Mouse (Mus musculus) midbrain, embryonic 12.5 days (tissue): ENCODE measurements at regions not wholly inside any gene's neighbourhood (a gene's known extent, or its start where the extent isn't known, plus 50 kb on each side); places are given as distances from the start of the nearest gene placed in this dataset.
"Not testable (repeated sequence)": the region's sequence is repeated elsewhere in the genome, so short reads cannot be mapped to it uniquely, and the experiment has no call there.

Experiments used
- ATAC-seq: fragments of 200-750 bp; cut with Nextera tagmentation; 2 replicates; pipeline ENCODE4 v1.8.0; 2017; ENCODE audit warnings: low read depth, moderate TSS enrichment, moderate library complexity; ENCODE audit not compliant: low FRiP score
- H3K27ac ChIP-seq: fragments of 300-500 bp; sonication (generic); replicated peaks from 2 replicates; pipeline ENCODE4 v1.5.1; 2016; ENCODE audit warnings: mild to moderate bottlenecking
- H3K27me3 ChIP-seq: fragments of 300-500 bp; sonication (generic); 2 replicates; pipeline ENCODE4 v1.6.1; 2016; ENCODE audit warnings: mild to moderate bottlenecking
- H3K36me3 ChIP-seq: fragments of 300-500 bp; sonication (generic); 2 replicates; pipeline ENCODE4 v1.6.1; 2016
- H3K4me1 ChIP-seq: fragments of 300-500 bp; sonication (generic); 2 replicates; pipeline ENCODE4 v1.6.1; 2016
- H3K4me2 ChIP-seq: fragments of 300-500 bp; sonication (generic); replicated peaks from 2 replicates; pipeline ENCODE4 v1.6.1; 2016; ENCODE audit warnings: mild to moderate bottlenecking, moderate library complexity
- H3K4me3 ChIP-seq: fragments of 300-500 bp; sonication (generic); 2 replicates; pipeline ENCODE4 v1.5.1; 2016; ENCODE audit warnings: mild to moderate bottlenecking
- H3K9ac ChIP-seq: fragments of 300-500 bp; sonication (generic); replicated peaks from 2 replicates; pipeline ENCODE4 v1.6.1; 2016; ENCODE audit warnings: mild to moderate bottlenecking, moderate library complexity
- H3K9me3 ChIP-seq: fragments of 300-500 bp; sonication (generic); 2 replicates; pipeline ENCODE4 v1.6.1; 2016; ENCODE audit warnings: mild to moderate bottlenecking
- WGBS: fragments of 180-500 bp; shearing (Covaris S2); methylation state at CpG from one replicate; pipeline ENCODE4 v1.1.7; 2016; 5-methylcytosine and 5-hydroxymethylcytosine counted together

- not testable (repeated sequence) for H3K9me3 ChIP-seq, H3K27me3 ChIP-seq, H3K4me1 ChIP-seq, H3K4me2 ChIP-seq, H3K36me3 ChIP-seq, H3K4me3 ChIP-seq, H3K9ac ChIP-seq, H3K27ac ChIP-seq, ATAC-seq
- 90% methylated on average over 2 of the region's 2 CpGs for WGBS
These were observed 88.4 kb upstream of the Slc2a12 start for GRCm38 (mm10) chr10:22556401-22556800.

- not testable (repeated sequence) for H3K4me3 ChIP-seq, ATAC-seq
These were observed 75.4 kb upstream of the Slc2a12 start for GRCm38 (mm10) chr10:22569250-22570010.

GRCm38 (mm10) chr10:22574048-22574447, 70.8 kb upstream of the Slc2a12 start:
- not testable (repeated sequence) for ATAC-seq, H3K4me2 ChIP-seq, H3K4me1 ChIP-seq, H3K27ac ChIP-seq, H3K4me3 ChIP-seq, H3K27me3 ChIP-seq, H3K9ac ChIP-seq, H3K36me3 ChIP-seq, H3K9me3 ChIP-seq
- 94% methylated on average over 4 of the region's 4 CpGs for WGBS

More at GRCm38 (mm10) chr10:22569250-22570010, 75.4 kb upstream of the Slc2a12 start:
- not testable (repeated sequence) for H3K4me1 ChIP-seq, H3K27ac ChIP-seq, H3K9ac ChIP-seq, H3K36me3 ChIP-seq, H3K9me3 ChIP-seq, H3K27me3 ChIP-seq, H3K4me2 ChIP-seq
- WGBS = 76% methylated on average over 16 of the region's 16 CpGs

GRCm38 (mm10) chr10:22579426-22579825, 65.4 kb upstream of the Slc2a12 start:
- not testable (repeated sequence) for H3K9me3 ChIP-seq, H3K27me3 ChIP-seq, H3K36me3 ChIP-seq, H3K4me2 ChIP-seq, H3K9ac ChIP-seq, H3K27ac ChIP-seq, H3K4me1 ChIP-seq, H3K4me3 ChIP-seq
- peak; percentile 72; the same call in 1 of the 2 replicates for ATAC-seq
- WGBS = 15% methylated on average over 3 of the region's 3 CpGs

GRCm38 (mm10) chr10:22581300-22581699, 63.5 kb upstream of the Slc2a12 start:
- WGBS = 80% methylated on average over 9 of the region's 9 CpGs
- not testable (repeated sequence) for H3K4me1 ChIP-seq, H3K36me3 ChIP-seq, H3K27me3 ChIP-seq, ATAC-seq, H3K27ac ChIP-seq, H3K4me2 ChIP-seq, H3K9me3 ChIP-seq, H3K4me3 ChIP-seq, H3K9ac ChIP-seq

GRCm38 (mm10) chr10:22583306-22583705, 61.5 kb upstream of the Slc2a12 start:
- not testable (repeated sequence) for H3K27ac ChIP-seq, ATAC-seq, H3K4me1 ChIP-seq, H3K9me3 ChIP-seq, H3K4me2 ChIP-seq, H3K27me3 ChIP-seq, H3K36me3 ChIP-seq, H3K4me3 ChIP-seq, H3K9ac ChIP-seq
- 94% methylated on average over 2 of the region's 2 CpGs for WGBS

GRCm38 (mm10) chr10:22588587-22588986, 56.2 kb upstream of the Slc2a12 start:
- not testable (repeated sequence) for H3K4me3 ChIP-seq, H3K27ac ChIP-seq, H3K27me3 ChIP-seq, H3K9me3 ChIP-seq, H3K4me1 ChIP-seq, H3K9ac ChIP-seq, ATAC-seq, H3K36me3 ChIP-seq, H3K4me2 ChIP-seq
- WGBS = 84% methylated on average over 1 of the region's 1 CpGs

DNA sequence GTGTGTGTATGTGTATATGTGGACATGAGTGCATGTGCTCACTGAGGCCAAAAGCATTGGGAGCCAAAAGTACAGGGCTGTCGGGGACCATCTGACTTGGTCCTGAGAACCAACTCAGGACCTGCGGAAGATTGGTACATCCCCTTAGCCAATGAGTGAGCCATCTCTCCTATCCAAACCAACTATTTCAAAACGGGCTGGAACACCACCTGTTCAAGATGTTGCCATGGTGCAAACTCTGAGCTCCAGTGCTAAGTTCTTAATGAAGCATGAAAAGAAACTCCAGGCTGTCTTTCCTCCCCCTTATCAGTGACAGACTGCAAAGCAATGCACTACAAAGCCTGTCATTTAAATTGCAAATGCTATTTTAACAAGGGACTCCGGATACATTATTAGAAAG, 53.1 kb upstream of the Slc2a12 start:
- H3K9ac ChIP-seq, H3K36me3 ChIP-seq, H3K27me3 ChIP-seq, H3K4me3 ChIP-seq, H3K4me1 ChIP-seq, H3K9me3 ChIP-seq, H3K27ac ChIP-seq, H3K4me2 ChIP-seq: not testable (repeated sequence)
- WGBS = 23% methylated on average over 4 of the region's 4 CpGs
- peak; percentile 86 for ATAC-seq

DNA sequence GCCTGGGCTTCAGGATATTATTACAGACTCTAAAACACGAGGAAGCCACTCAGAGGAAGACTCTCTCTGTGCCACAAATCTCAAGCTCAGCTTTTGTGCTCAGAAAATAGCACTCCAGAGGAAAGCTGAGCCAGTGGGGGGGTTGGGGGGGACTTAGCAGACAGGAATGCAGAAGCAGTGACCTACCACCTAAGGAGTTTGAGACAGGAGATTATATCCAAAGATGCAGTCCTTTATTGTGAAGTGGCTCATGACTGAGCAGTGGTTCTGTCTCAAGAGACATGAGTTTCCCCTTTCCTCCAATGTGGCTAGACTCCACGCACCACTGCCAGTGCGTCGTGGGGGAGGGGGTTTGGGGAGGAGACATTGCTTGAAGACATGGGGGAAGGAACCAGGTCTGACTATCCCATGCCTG, 52.6 kb upstream of the Slc2a12 start:
- peak; percentile 82 for ATAC-seq
- 5% methylated on average over 4 of the region's 4 CpGs for WGBS

DNA sequence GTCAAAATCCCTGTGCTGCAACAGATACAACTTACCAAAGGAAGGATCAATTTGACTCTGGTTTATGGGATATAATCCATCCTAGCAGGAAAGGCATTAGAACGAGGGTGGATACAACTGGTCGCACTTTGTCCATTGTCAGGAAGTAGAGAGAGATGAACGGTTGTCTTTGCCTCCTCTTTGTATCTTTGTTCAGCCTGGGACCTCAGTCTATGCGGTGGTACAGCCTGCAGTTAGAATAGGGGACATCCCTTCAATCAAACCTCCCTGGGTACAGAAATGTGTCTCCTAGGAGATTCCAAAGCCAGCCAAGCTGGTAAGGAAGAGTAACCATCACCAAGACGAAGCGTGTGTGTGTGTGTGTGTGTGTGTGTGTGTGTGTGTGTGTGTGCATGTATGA, 52.1 kb upstream of the Slc2a12 start:
- not testable (repeated sequence) for H3K9ac ChIP-seq, H3K36me3 ChIP-seq, H3K9me3 ChIP-seq, H3K4me2 ChIP-seq, H3K4me3 ChIP-seq, H3K27me3 ChIP-seq, ATAC-seq, H3K4me1 ChIP-seq
- peak overlapping the region; percentile 64 for H3K27ac ChIP-seq
- WGBS = 71% methylated on average over 6 of the region's 6 CpGs

More for the DNA sequence above, 52.6 kb upstream of the Slc2a12 start:
- H3K9me3 ChIP-seq, H3K36me3 ChIP-seq, H3K4me3 ChIP-seq, H3K4me2 ChIP-seq, H3K4me1 ChIP-seq, H3K27me3 ChIP-seq, H3K9ac ChIP-seq: not testable (repeated sequence)
- H3K27ac ChIP-seq = peak overlapping the region; percentile 64
